In genomic region chr8:10945939-10946740, GRCm38 (mm10) we compare ENCODE assay signal across 8 mouse cellular contexts.
DNase-seq lines count a peak whose midpoint lies in the region; ATAC-seq and TF ChIP-seq lines count a peak whose summit lies in the region.

No protein-coding gene starts in this region.

- peaks cover 1% of the 10 kb centered on the region for H3K27me3 ChIP-seq in CH12.LX (replicated peaks)
- H3K27me3 ChIP-seq in forebrain, embryonic 14.5 days (replicated peaks; ENCODE audit: control insufficient read depth, insufficient read depth, low read length): peaks cover 9% of the 10 kb centered on the region; the same call in 1 of the 2 replicates
- no peaks in the 10 kb centered on the region for H3K27me3 ChIP-seq in neural tube, embryonic 14.5 days (ENCODE audit: control insufficient read depth, insufficient read depth, low read length)

- H3K79me2 ChIP-seq in CH12.LX (replicated peaks; ENCODE audit: control insufficient read depth, extremely low read depth, insufficient read depth, poor library complexity, severe bottlenecking): no peaks in the 10 kb centered on the region

- peak overlapping the region; percentile 39 for H3K4me2 ChIP-seq in CH12.LX (ENCODE audit: insufficient read depth, low read depth, poor library complexity, severe bottlenecking)
- H3K4me2 ChIP-seq in forebrain, embryonic 14.5 days (ENCODE audit: low read length): peak overlapping the region; percentile 40
- peak overlapping the region; percentile 42 for H3K4me2 ChIP-seq in neural tube, embryonic 14.5 days (ENCODE audit: low read depth, low read length)

- peaks cover 7 to 16% of the 10 kb centered on the region in 2 experiments for H3K4me1 ChIP-seq in CH12.LX (ENCODE audit: control insufficient read depth in 1 of 2, insufficient read depth in 2 of 2)
- peaks cover 14% of the 10 kb centered on the region for H3K4me1 ChIP-seq in forebrain, embryonic 14.5 days (ENCODE audit: control insufficient read depth, insufficient read depth, low read length)
- peaks cover 12% of the 10 kb centered on the region for H3K4me1 ChIP-seq in lung, adult 2 months (ENCODE audit: control insufficient read depth, insufficient read depth, low read length)
- peaks cover 13% of the 10 kb centered on the region for H3K4me1 ChIP-seq in neural tube, embryonic 14.5 days (ENCODE audit: control insufficient read depth, insufficient read depth, low read length)

- peak overlapping the region; percentile 21; the same call in 1 of the 2 replicates for H3K27ac ChIP-seq in CH12.LX (ENCODE audit: insufficient read depth, low read depth)
- 0 out of 2 replicates have a peak overlapping the region, but pooled peaks have one; percentile 10 for H3K27ac ChIP-seq in forebrain, embryonic 14.5 days (ENCODE audit: low read depth, low read length)
- peak overlapping the region; percentile 66 for H3K27ac ChIP-seq in neural tube, embryonic 14.5 days (ENCODE audit: low read depth, low read length)

- peak; percentile 43 for TF ChIP-seq POLR2A in CH12.LX (IDR thresholded peaks at IDR 0.05; ENCODE audit: low read depth, low read length)
- peak; percentile 37; the same call in 1 of the 2 replicates for TF ChIP-seq POLR2A in lung, adult 2 months (IDR thresholded peaks at IDR 0.05; ENCODE audit: borderline replicate concordance, extremely low read depth, low read depth, low read length)

- no peak for TF ChIP-seq EP300 in CH12.LX (IDR thresholded peaks at IDR 0.05; ENCODE audit: low read length)

- in situ Hi-C loops in CH12.LX (cut with MboI; ENCODE audit: low pct_ligation_motif_present, low pct_unique_long_range_greater_than_20kb, low sequenced_read_pairs): no loop called here

- no peak for TF ChIP-seq RAD21 in CH12.LX (IDR thresholded peaks at IDR 0.05; ENCODE audit: low read depth, low read length)

- H3K9ac ChIP-seq in CH12.LX (ENCODE audit: insufficient read depth, low read depth): peak overlapping the region; percentile 5
- H3K9ac ChIP-seq in forebrain, embryonic 14.5 days (ENCODE audit: low read length): no peak overlapping the region
- H3K9ac ChIP-seq in neural tube, embryonic 14.5 days (replicated peaks; ENCODE audit: low read depth, low read length): 0 out of 2 replicates have a peak overlapping the region, but pooled peaks have one; percentile 3

- peak; percentile 56 for DNase-seq in CH12.LX (ENCODE audit: extremely low read depth)
- peak; percentile 82 for DNase-seq in brain, adult 2 months (ENCODE audit: low read depth, low spot score)
- peak; percentile 77 for DNase-seq in forebrain, embryonic 14.5 days (ENCODE audit: low spot score)
- DNase-seq in heart, postnatal 10 days: peak; percentile 97
- DNase-seq in kidney, postnatal 4 days: peak; percentile 93 to 95
- DNase-seq in lung, adult 2 months: peak; percentile 94
- peak; percentile 92 for DNase-seq in testis, postnatal 14 days (ENCODE audit: low spot score)

- H3K36me3 ChIP-seq in CH12.LX (replicated peaks in 1 of 2; ENCODE audit: control insufficient read depth in 1 of 2, insufficient read depth in 1 of 2, low read length in 1 of 2): no peaks in the 10 kb centered on the region
- H3K36me3 ChIP-seq in forebrain, embryonic 14.5 days (ENCODE audit: control insufficient read depth, insufficient read depth, low read length): no peaks in the 10 kb centered on the region
- H3K36me3 ChIP-seq in neural tube, embryonic 14.5 days (ENCODE audit: control insufficient read depth, insufficient read depth, low read length): no peaks in the 10 kb centered on the region

- peak; percentile 89 for ATAC-seq in forebrain, embryonic 14.5 days
- peak; percentile 90 for ATAC-seq in neural tube, embryonic 14.5 days (ENCODE audit: low read depth)

- H3K4me3 ChIP-seq in CH12.LX (replicated peaks in 1 of 3; ENCODE audit: low read depth in 2 of 3, low read length in 2 of 3, poor library complexity in 1 of 3): peak overlapping the region in 1 of 3 experiments; percentile 22
- H3K4me3 ChIP-seq in forebrain, embryonic 14.5 days (ENCODE audit: low read depth, low read length): peak overlapping the region; percentile 6
- H3K4me3 ChIP-seq in lung, adult 2 months (replicated peaks; ENCODE audit: extremely low read depth, low read depth, low read length): no peak overlapping the region
- H3K4me3 ChIP-seq in neural tube, embryonic 14.5 days (ENCODE audit: low read depth, low read length): no peak overlapping the region

- dilution Hi-C loops in CH12.LX (cut with MboI; ENCODE audit: extremely low pct_ligation_motif_present, extremely low pct_unique_long_range_greater_than_20kb, low sequenced_read_pairs): no loop called here

- intact Hi-C loops in heart, postnatal 10 days (cut with DNase I): no loop called here

- 8% methylated on average over 23 of the region's 23 CpGs for WGBS in forebrain, embryonic 14.5 days
- WGBS in lung, adult 2 months: 1% methylated on average over 23 of the region's 23 CpGs
- WGBS in neural tube, embryonic 14.5 days: 1% methylated on average over 23 of the region's 23 CpGs

- no peak for TF ChIP-seq CTCF in CH12.LX (conservative IDR thresholded peaks at IDR 0.05 in 1 of 2, IDR thresholded peaks at IDR 0.05 in 1 of 2; ENCODE audit: low read depth in 2 of 2, low read length in 2 of 2)
- no peak for TF ChIP-seq CTCF in lung, adult 2 months (IDR thresholded peaks at IDR 0.05; ENCODE audit: insufficient read depth, low read length)

- H3K9me3 ChIP-seq in CH12.LX (replicated peaks; ENCODE audit: low read length): peaks cover 3% of the 10 kb centered on the region
- no peaks in the 10 kb centered on the region for H3K9me3 ChIP-seq in forebrain, embryonic 14.5 days (replicated peaks; ENCODE audit: control insufficient read depth, low read length)
- H3K9me3 ChIP-seq in neural tube, embryonic 14.5 days (ENCODE audit: control insufficient read depth, low read length): no peaks in the 10 kb centered on the region

TF ChIP-seq in CH12.LX, 34 proteins besides CTCF, POLR2A, EP300 and RAD21:
- TF ChIP-seq ELF1 (IDR thresholded peaks at IDR 0.05; ENCODE audit: low read depth, low read length): peak; percentile 81
- no peak for TF ChIP-seq POLR2AphosphoS2 (IDR thresholded peaks at IDR 0.05; ENCODE audit: low read depth, low read length)
- TF ChIP-seq PAX5 (IDR thresholded peaks at IDR 0.05; ENCODE audit: low read length): no peak
- peak; percentile 83 for TF ChIP-seq ZNF384 (IDR thresholded peaks at IDR 0.05; ENCODE audit: low read depth, low read length)
- TF ChIP-seq HCFC1 (IDR thresholded peaks at IDR 0.05; ENCODE audit: low read depth, low read length): peak; percentile 48
- no peak for TF ChIP-seq MYC (IDR thresholded peaks at IDR 0.05; ENCODE audit: low read depth, low read length)
- peak; percentile 23; the same call in 1 of the 2 replicates for TF ChIP-seq MAX (IDR thresholded peaks at IDR 0.05; ENCODE audit: low read length)
- peak; percentile 59; the same call in 1 of the 2 replicates for TF ChIP-seq SIN3A (IDR thresholded peaks at IDR 0.05; ENCODE audit: low read length)
- TF ChIP-seq NELFE (IDR thresholded peaks at IDR 0.05; ENCODE audit: low read depth, low read length): peak; percentile 13; the same call in 1 of the 2 replicates
- TF ChIP-seq GABPA (IDR thresholded peaks at IDR 0.05; ENCODE audit: insufficient replicate concordance, low read depth, low read length): no peak
- peak; percentile 51; the same call in 1 of the 2 replicates for TF ChIP-seq TCF12 (IDR thresholded peaks at IDR 0.05; ENCODE audit: low read depth, low read length)
- no peak for TF ChIP-seq JUN (IDR thresholded peaks at IDR 0.05; ENCODE audit: insufficient read depth, low read depth, low read length)
- TF ChIP-seq NRF1 (IDR thresholded peaks at IDR 0.05; ENCODE audit: low read depth, low read length): peak; percentile 68
- no peak for TF ChIP-seq MAFK (IDR thresholded peaks at IDR 0.05; ENCODE audit: insufficient replicate concordance, low read length)

Comparison
In these comparisons a context has a peak if more than half of its experiments do, and no peak if none do; other contexts are left out.
1. H3K27ac ChIP-seq: peak in every context shown above with its lines; median percentile 66 in neural tube, embryonic 14.5 days; 21 in CH12.LX; 10 in forebrain, embryonic 14.5 days.